Mouse (Mus musculus) limb, embryonic 13.5 days (tissue): ENCODE measurements around the gene Slc4a8. TPM values are rescaled to one million over a fixed set of nuclear protein-coding genes. Genes with fewer than 3 reads are reported as not detected.

Source experiments
- ATAC-seq: fragments of 200-750 bp; cut with Nextera tagmentation; 2 replicates; pipeline ENCODE4 v1.8.0; 2017; ENCODE audit warnings: low read depth, moderate number of reproducible peaks, moderate TSS enrichment; ENCODE audit not compliant: low FRiP score
- H3K27ac ChIP-seq: fragments of 300-500 bp; sonication (generic); 2 replicates; pipeline ENCODE4 v1.5.1; 2015; ENCODE audit warnings: inconsistent platforms, mild to moderate bottlenecking, moderate library complexity
- H3K27me3 ChIP-seq: fragments of 300-500 bp; sonication (generic); 2 replicates; pipeline ENCODE4 v1.6.1; 2015; ENCODE audit warnings: mild to moderate bottlenecking, inconsistent platforms
- H3K36me3 ChIP-seq: fragments of 300-500 bp; sonication (generic); 2 replicates; pipeline ENCODE4 v1.6.1; 2015; ENCODE audit warnings: inconsistent platforms, mild to moderate bottlenecking, moderate library complexity
- H3K4me1 ChIP-seq: fragments of 300-500 bp; sonication (generic); 2 replicates; pipeline ENCODE4 v1.6.1; 2015; ENCODE audit warnings: inconsistent platforms
- H3K4me2 ChIP-seq: fragments of 300-500 bp; sonication (generic); replicated peaks from 2 replicates; pipeline ENCODE4 v1.6.1; 2015; ENCODE audit warnings: inconsistent platforms, mild to moderate bottlenecking, moderate library complexity
- H3K4me3 ChIP-seq: fragments of 300-500 bp; sonication (generic); 2 replicates; pipeline ENCODE4 v1.5.1; 2015; ENCODE audit warnings: moderate library complexity, mild to moderate bottlenecking, inconsistent platforms
- H3K9ac ChIP-seq: fragments of 300-500 bp; sonication (generic); 2 replicates; pipeline ENCODE4 v1.6.1; 2015; ENCODE audit warnings: mild to moderate bottlenecking, inconsistent platforms
- H3K9me3 ChIP-seq: fragments of 300-500 bp; sonication (generic); 2 replicates; pipeline ENCODE4 v1.6.1; 2016; ENCODE audit warnings: inconsistent platforms
- WGBS: fragments of 180-500 bp; shearing (Covaris S2); methylation state at CpG from one replicate; pipeline ENCODE4 v1.1.7; 2015; 5-methylcytosine and 5-hydroxymethylcytosine counted together
- polyA plus RNA-seq: library from polyadenylated mRNA; unstranded; fragments of >200 nt; fragmentation: Nextera tagmentation; extraction: Ambion mirVana; gene quantifications from 2 replicates; pipeline ENCODE4 v1.2.1, GENCODE M21; 2015

Slc4a8 gene
- polyA plus RNA-seq, 1 experiment from 2014 or later = 4.9 TPM

DNA sequence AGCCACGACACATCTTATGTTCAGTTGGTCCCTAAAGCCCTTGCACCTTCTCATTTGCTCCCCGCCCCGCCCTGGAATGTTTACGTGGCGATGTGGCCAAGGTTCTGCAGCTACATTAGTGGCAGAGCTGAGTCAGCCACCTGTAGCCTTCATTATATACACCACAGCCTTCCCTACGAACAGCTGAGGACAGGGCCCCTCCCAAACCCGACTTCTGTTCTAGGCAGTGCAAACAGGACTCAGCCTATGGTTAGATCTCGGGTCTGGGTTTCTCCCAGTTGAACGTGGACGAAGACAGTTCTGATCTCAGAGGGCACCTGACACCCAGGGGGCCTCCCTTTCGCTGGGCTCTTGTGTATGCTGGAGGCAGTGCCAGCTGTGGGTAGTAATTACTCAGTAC lies 33.7 kb upstream of the Slc4a8 start:
- H3K4me2 ChIP-seq = no peak overlapping the region
- H3K27ac ChIP-seq = no peak overlapping the region
- no peak overlapping the region for H3K4me3 ChIP-seq
- WGBS = 75% methylated on average over 11 of the region's 11 CpGs
- peaks cover 10% of the 10 kb centered on the region for H3K4me1 ChIP-seq
- H3K27me3 ChIP-seq = peaks cover 64% of the 10 kb centered on the region
- no peak for ATAC-seq
- no peaks in the 10 kb centered on the region for H3K36me3 ChIP-seq
- no peaks in the 10 kb centered on the region for H3K9me3 ChIP-seq
- H3K9ac ChIP-seq = no peak overlapping the region

DNA sequence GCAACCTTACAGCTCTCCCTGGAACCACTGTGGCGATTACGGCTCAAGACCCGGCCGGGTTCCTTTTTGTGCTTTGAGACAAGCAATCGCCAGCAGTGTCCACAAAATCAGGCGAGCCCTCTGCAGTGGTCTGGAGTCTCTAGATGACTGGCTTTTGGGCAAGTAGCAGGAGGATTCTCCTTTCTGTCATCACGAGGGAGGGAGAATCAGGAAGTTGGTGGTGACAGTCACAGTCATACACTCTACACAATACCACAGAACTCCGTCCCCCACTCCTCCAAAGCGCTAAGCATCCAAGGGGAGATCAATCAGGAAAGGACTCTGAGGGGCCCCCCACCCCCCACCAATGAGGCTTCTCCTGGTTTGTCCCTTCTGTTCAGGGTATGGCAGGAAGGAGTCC lies 33.0 kb upstream of the Slc4a8 start:
- ATAC-seq = no peak
- 29% methylated on average over 9 of the region's 9 CpGs for WGBS
- Histone ChIP-seq H3K9ac (peak overlapping the region; percentile 45; the same call in 1 of the 2 replicates), H3K27ac (no peak overlapping the region), H3K27me3 (peaks cover 64% of the 10 kb centered on the region), H3K9me3 (no peaks in the 10 kb centered on the region), H3K4me3 (peak overlapping the region; percentile 42), H3K36me3 (no peaks in the 10 kb centered on the region), H3K4me1 (peaks cover 10% of the 10 kb centered on the region), H3K4me2 (peak overlapping the region; percentile 63)

DNA sequence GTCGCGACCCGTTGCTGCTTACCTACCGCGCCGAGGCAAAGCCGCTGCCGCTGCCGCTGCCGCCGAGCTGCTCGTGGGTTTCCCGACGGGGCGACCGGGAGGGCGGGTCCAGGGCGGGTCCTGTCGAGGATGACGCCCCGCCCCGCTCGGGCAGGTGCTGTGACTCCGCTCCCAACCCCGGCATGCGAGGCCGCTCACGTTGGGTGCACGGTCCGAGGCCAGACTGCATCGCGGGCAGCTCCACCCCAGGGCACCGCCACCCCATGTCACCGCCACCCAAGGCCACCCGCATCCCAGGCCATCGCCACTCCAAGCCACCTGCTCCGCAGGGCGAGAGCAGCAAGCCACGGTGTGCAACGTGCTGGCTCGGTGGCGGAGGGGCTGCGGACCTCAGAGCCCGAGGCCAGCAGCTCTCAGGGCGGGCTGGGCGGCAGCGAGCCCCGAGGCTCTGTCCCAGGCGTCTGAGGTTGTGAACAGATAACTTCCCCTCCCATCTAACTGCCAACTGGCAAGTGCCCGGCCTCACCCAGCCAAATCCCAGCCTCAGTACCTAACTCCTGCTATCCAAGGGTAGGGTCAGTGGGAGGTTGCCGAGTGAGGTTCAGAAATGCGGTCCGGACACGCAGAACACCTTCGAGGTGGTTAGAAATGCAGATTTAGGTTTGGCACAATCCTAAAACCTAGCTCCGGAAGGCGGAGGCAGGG lies 32.1 kb upstream of the Slc4a8 start, which contains the start of gene Galnt6:
Gene Galnt6, minus strand, starts transcription at position 96 of the 705 bp plus-strand sequence.
- H3K27me3 ChIP-seq = peaks cover 64% of the 10 kb centered on the region
- H3K4me1 ChIP-seq = peaks cover 10% of the 10 kb centered on the region
- WGBS = 4% methylated on average over 57 of the region's 57 CpGs
- H3K4me3 ChIP-seq = peak within 1 kb of the TSS; percentile 42
- no peaks in the 10 kb centered on the region for H3K9me3 ChIP-seq
- ATAC-seq = no peak
- no peaks in the 10 kb centered on the region for H3K36me3 ChIP-seq
- peak within 1 kb of the TSS; percentile 63 for H3K4me2 ChIP-seq
- H3K9ac ChIP-seq = peak within 1 kb of the TSS; percentile 45
- H3K27ac ChIP-seq = no peak within 1 kb of the TSS

GRCm38 (mm10) chr15:100731081-100731480 lies 30.5 kb upstream of the Slc4a8 start:
- 48% methylated on average over 9 of the region's 9 CpGs for WGBS
- no peak overlapping the region for H3K4me2 ChIP-seq
- H3K27me3 ChIP-seq = peaks cover 59% of the 10 kb centered on the region
- no peak for ATAC-seq
- no peak overlapping the region for H3K27ac ChIP-seq
- no peak overlapping the region for H3K9ac ChIP-seq
- H3K4me3 ChIP-seq = no peak overlapping the region
- H3K36me3 ChIP-seq = no peaks in the 10 kb centered on the region
- peaks cover 10% of the 10 kb centered on the region for H3K4me1 ChIP-seq
- H3K9me3 ChIP-seq = no peaks in the 10 kb centered on the region

DNA sequence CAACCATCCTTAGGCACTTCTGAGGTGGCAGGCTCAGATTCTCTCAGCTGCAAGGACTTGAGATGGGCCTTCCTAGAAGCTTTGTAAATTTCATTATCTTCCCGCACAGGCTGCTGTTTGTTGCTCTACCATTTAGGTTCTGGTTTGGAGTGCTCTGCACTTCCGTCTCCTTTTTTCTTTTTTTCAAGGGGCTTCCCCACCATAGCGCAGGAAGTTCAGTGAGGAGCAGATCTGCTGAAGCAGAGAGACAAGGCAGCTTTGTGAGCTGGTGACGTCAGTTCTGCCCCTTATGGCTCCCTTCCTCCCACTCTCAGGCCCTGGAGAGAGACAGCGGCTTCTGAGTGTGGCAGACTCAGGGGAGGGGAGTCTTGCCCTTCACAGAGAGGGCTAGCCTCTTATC lies 29.0 kb upstream of the Slc4a8 start:
- no peaks in the 10 kb centered on the region for H3K9me3 ChIP-seq
- H3K4me2 ChIP-seq = no peak overlapping the region
- no peak overlapping the region for H3K4me3 ChIP-seq
- H3K4me1 ChIP-seq = peaks cover 10% of the 10 kb centered on the region
- no peaks in the 10 kb centered on the region for H3K36me3 ChIP-seq
- peaks cover 49% of the 10 kb centered on the region for H3K27me3 ChIP-seq
- WGBS = 37% methylated on average over 5 of the region's 5 CpGs
- no peak for ATAC-seq
- no peak overlapping the region for H3K9ac ChIP-seq
- H3K27ac ChIP-seq = no peak overlapping the region

DNA sequence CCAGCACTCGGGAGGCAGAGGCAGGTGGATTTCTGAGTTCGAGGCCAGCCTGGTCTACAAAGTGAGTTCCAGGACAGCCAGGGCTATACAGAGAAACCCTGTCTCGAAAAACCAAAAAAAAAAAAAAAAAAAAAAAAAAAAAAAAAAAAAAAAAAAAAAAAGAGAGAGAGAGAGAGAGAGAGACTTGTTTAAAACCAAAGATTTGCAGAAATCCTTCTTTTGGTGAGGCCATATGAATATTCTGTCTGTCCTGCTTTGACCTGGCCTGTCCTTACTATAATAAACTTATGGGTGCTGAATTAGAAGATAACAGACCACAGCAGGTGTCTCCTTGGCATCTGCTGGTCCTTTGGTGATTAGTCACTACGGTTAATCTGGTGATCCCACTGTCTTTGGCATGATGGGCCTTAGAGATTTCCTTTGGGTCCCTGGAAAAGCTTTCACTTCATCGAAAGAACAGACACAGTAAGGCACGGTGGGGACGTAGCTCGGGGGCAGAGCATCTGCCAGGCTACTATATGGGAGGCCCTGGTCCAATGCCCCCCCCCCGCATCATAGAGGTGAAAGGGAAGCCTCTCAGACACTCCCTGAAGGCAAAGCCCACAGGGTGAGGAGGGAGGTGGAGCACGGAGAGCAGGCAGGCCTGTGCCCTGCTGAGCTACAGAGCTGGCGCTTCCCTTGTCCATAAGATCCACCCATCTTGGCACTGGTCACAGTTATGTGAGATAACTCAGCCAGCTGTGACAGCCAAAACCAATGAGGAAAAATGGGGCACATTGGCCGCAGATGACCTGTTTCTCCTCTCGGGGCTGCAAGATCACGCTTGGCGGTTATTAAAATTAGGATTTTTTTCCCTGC lies 26.2 kb upstream of the Slc4a8 start:
- ATAC-seq = no peak

GRCm38 (mm10) chr15:100735953-100736300 lies 25.6 kb upstream of the Slc4a8 start:
- Histone ChIP-seq H3K27me3 (peaks cover 25% of the 10 kb centered on the region), H3K36me3 (no peaks in the 10 kb centered on the region), H3K4me1 (no peaks in the 10 kb centered on the region; the same call in 1 of the 2 replicates), H3K9me3 (no peaks in the 10 kb centered on the region), H3K4me2 (no peak overlapping the region), H3K9ac (no peak overlapping the region), H3K4me3 (no peak overlapping the region), H3K27ac (no peak overlapping the region)
- WGBS = 89% methylated on average over 9 of the region's 9 CpGs
- ATAC-seq = no peak

More for the DNA sequence above, 26.2 kb upstream of the Slc4a8 start:
- no peaks in the 10 kb centered on the region for H3K9me3 ChIP-seq
- no peaks in the 10 kb centered on the region for H3K36me3 ChIP-seq
- H3K27me3 ChIP-seq = peaks cover 31% of the 10 kb centered on the region
- no peak overlapping the region for H3K9ac ChIP-seq
- H3K4me1 ChIP-seq = no peaks in the 10 kb centered on the region; the same call in 1 of the 2 replicates
- 91% methylated on average over 14 of the region's 15 CpGs for WGBS
- no peak overlapping the region for H3K27ac ChIP-seq
- H3K4me3 ChIP-seq = no peak overlapping the region
- no peak overlapping the region for H3K4me2 ChIP-seq

- Histone ChIP-seq H3K4me3 (no peak overlapping the region), H3K9ac (no peak overlapping the region), H3K36me3 (no peaks in the 10 kb centered on the region), H3K9me3 (no peaks in the 10 kb centered on the region), H3K4me2 (no peak overlapping the region), H3K4me1 (no peaks in the 10 kb centered on the region; the same call in 1 of the 2 replicates), H3K27me3 (0 out of 2 replicates have a peak, but pooled peaks cover 9% of the 10 kb centered on the region), H3K27ac (no peak overlapping the region)
- ATAC-seq = no peak
- WGBS = 87% methylated on average over 3 of the region's 3 CpGs
Measured at GRCm38 (mm10) chr15:100737667-100738066, 23.9 kb upstream of the Slc4a8 start.

DNA sequence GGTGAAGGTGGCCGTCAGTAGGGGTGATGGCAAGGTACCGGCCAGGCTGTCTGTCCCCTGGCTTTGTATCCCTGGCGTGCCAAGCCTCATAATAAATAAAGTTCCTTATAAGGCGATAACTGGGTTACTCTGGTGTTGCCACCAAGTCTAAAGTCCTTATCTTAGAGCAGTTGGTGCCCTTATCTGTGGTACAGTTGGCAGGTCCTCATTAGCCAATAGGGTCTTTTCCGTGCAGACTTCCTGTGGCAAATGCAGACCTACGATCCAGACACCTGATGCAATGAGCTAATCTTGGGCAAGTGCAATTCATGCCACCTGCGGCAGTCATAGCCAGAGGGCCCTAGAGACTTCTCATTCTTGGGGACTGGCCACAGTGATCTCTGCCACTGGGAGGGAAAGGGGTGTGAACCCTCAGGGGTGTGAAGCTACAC lies 23.2 kb upstream of the Slc4a8 start:
- H3K4me3 ChIP-seq = no peak overlapping the region
- ATAC-seq = no peak
- H3K27ac ChIP-seq = no peak overlapping the region
- no peaks in the 10 kb centered on the region for H3K9me3 ChIP-seq
- H3K36me3 ChIP-seq = no peaks in the 10 kb centered on the region
- no peaks in the 10 kb centered on the region for H3K4me1 ChIP-seq
- H3K27me3 ChIP-seq = 0 out of 2 replicates have a peak, but pooled peaks cover 9% of the 10 kb centered on the region
- no peak overlapping the region for H3K4me2 ChIP-seq
- WGBS = 76% methylated on average over 7 of the region's 7 CpGs
- H3K9ac ChIP-seq = no peak overlapping the region

DNA sequence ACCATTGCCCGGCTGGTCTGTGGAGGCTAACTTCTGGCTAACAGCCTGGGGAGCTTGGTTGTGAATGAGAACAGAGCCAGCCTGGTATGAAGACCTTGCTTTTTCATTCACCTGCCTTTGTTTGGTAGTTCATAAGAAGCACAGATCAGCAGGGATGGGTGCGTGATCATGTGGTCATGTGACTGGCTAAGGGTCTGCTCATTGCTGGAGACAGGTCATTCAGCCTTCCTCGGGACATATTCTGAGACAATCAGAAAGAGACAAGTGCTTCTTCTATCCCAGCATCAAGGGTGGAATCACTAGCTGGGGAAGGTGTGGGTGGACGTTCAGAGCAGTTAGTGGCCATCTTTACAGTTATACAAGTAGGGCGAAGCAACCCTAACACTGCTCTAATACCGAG lies 22.1 kb upstream of the Slc4a8 start:
- Histone ChIP-seq H3K9me3 (no peaks in the 10 kb centered on the region), H3K36me3 (no peaks in the 10 kb centered on the region), H3K27me3 (0 out of 2 replicates have a peak, but pooled peaks cover 9% of the 10 kb centered on the region), H3K4me1 (no peaks in the 10 kb centered on the region), H3K9ac (no peak overlapping the region), H3K4me2 (no peak overlapping the region), H3K4me3 (no peak overlapping the region), H3K27ac (no peak overlapping the region)
- 86% methylated on average over 6 of the region's 6 CpGs for WGBS
- no peak for ATAC-seq

- Histone ChIP-seq H3K9me3 (no peaks in the 10 kb centered on the region), H3K9ac (no peak overlapping the region), H3K27ac (no peak overlapping the region), H3K36me3 (no peaks in the 10 kb centered on the region), H3K4me2 (no peak overlapping the region), H3K27me3 (peaks cover 12% of the 10 kb centered on the region; the same call in 1 of the 2 replicates), H3K4me3 (no peak overlapping the region), H3K4me1 (peaks cover 9% of the 10 kb centered on the region)
- ATAC-seq = no peak
- 89% methylated on average over 6 of the region's 6 CpGs for WGBS
Measured at GRCm38 (mm10) chr15:100743238-100743637, 18.3 kb upstream of the Slc4a8 start.

DNA sequence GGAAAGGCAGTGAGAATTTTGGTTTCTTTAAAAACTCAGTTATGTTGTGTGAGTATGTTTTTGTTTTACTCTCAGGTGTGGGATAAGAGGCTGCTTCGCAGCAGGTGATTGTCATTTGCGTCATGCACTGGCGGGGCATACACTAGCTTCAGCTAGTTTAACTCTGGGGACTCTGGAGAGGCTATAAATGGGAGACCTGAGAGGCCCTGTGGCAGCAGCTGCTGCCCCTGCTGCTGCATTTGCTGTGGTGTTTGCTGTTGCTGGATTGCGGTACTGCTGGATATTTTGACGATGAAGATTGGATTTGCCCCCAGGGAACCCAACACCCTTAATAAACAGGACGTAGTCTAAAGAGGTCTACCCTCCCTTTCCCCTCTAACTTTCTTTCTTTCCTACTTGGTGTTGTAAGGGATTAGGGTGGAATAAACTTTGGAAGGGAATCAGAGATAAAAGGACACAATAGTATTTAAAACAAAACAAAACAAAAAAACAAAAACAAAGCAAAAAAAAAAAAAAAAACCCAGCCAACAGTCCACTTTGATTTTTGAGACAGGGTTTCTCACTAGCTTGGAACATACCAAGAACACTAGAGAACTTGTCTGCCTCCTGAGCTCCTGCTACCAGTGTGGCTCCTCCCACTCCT lies 14.9 kb upstream of the Slc4a8 start:
- Histone ChIP-seq H3K4me3 (peak overlapping the region; percentile 32), H3K9me3 (no peaks in the 10 kb centered on the region), H3K27ac (no peak overlapping the region), H3K36me3 (no peaks in the 10 kb centered on the region), H3K27me3 (peaks cover 7% of the 10 kb centered on the region), H3K4me2 (peak overlapping the region; percentile 65), H3K4me1 (peaks cover 9% of the 10 kb centered on the region), H3K9ac (no peak overlapping the region)
- 18% methylated on average over 6 of the region's 6 CpGs for WGBS
- no peak for ATAC-seq
